ENCODE assay signal across 23 mouse cellular contexts in the genomic region with DNA sequence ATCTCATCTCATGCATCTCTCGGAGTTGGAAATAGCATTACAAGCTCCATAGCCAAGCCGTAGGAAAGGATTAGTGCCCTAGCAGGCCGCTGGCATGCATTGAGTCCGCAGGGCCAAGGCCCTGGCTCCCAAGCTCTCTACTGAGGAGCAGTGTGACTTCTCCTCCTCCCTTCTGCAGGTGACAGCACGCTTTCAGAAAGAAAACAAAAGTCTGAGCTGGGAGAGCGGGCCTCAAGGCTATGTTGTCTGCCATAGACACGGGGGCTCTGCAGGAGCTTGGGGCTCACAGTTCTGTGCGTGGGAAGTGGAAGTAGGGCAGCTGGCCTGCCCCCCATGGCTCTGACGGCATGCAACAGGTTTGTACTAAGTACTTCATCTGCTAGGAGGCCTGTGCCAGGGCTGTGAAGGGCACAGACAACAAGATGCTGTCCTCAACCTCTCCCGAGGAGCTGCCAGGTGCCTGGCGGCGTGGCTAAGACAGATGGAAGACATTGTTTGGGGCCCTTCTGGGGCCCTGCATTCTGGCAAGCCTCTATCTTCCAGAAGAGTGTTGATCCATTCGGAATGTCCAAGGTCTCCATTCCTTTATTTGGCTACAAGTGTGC. TPM values are rescaled to one million over a fixed set of nuclear protein-coding genes. Genes with fewer than 3 reads are reported as not detected.
DNase-seq lines count a peak whose midpoint lies in the region; ATAC-seq and TF ChIP-seq lines count a peak whose summit lies in the region.
"Had no signal": no experiment of that assay in that cellular context is flagged by ENCODE, and none has a peak within 500 bp of the region (broad histone marks: within the 10 kb centered on the region; RNA-seq: fewer than 3 reads in every experiment).

No protein-coding gene starts in this region.

- ATAC-seq in heart, embryonic 14.5 days (ENCODE audit: insufficient number of reproducible peaks, insufficient read depth, low FRiP score, low read depth) = 0 out of 2 replicates have a peak, but pooled peaks have one; percentile 47
- ATAC-seq in midbrain, postnatal 0 days (ENCODE audit: low FRiP score) = no peak
- ATAC-seq in midbrain, embryonic 16.5 days = no peak

- H3K9ac ChIP-seq in heart, embryonic 14.5 days (ENCODE audit: low read length) = no peak overlapping the region
- H3K9ac ChIP-seq in midbrain, postnatal 0 days (replicated peaks; ENCODE audit: low read length, poor library complexity, severe bottlenecking) = no peak overlapping the region
- no peak overlapping the region for H3K9ac ChIP-seq in midbrain, embryonic 16.5 days (ENCODE audit: low read depth, low read length)
- H3K9ac ChIP-seq: heart, embryonic 15.5 days had no signal

- H3K4me1 ChIP-seq in heart, embryonic 14.5 days (ENCODE audit: control insufficient read depth in 2 of 2, insufficient read depth in 2 of 2, low read length in 2 of 2) = peaks cover 0 to 7% of the 10 kb centered on the region in 2 experiments; a peak in 3 of 4 replicates
- H3K4me1 ChIP-seq in midbrain, postnatal 0 days (ENCODE audit: insufficient read depth, low read length) = no peaks in the 10 kb centered on the region
- H3K4me1 ChIP-seq in midbrain, embryonic 16.5 days (ENCODE audit: control insufficient read depth, insufficient read depth, low read length) = 0 out of 2 replicates have a peak, but pooled peaks cover 2% of the 10 kb centered on the region
- H3K4me1 ChIP-seq: megakaryocyte, embryonic 14.5 days had no signal

- H3K9me3 ChIP-seq in heart, embryonic 14.5 days (ENCODE audit: control insufficient read depth, low read length) = no peaks in the 10 kb centered on the region
- no peaks in the 10 kb centered on the region for H3K9me3 ChIP-seq in midbrain, postnatal 0 days (ENCODE audit: low read length)
- H3K9me3 ChIP-seq in midbrain, embryonic 16.5 days (replicated peaks; ENCODE audit: control insufficient read depth, low read length, poor library complexity, severe bottlenecking) = no peaks in the 10 kb centered on the region; the same call in 1 of the 2 replicates
- H3K9me3 ChIP-seq: heart, embryonic 15.5 days had no signal

- no peaks in the 10 kb centered on the region for H3K36me3 ChIP-seq in heart, embryonic 14.5 days (ENCODE audit: control insufficient read depth, insufficient read depth, low read length)
- peaks cover 5% of the 10 kb centered on the region; the same call in 1 of the 2 replicates for H3K36me3 ChIP-seq in midbrain, postnatal 0 days (ENCODE audit: insufficient read depth, low read length)
- peaks cover 5% of the 10 kb centered on the region; the same call in 1 of the 2 replicates for H3K36me3 ChIP-seq in midbrain, embryonic 16.5 days (ENCODE audit: control insufficient read depth, insufficient read depth, low read length)
- H3K36me3 ChIP-seq: heart, embryonic 15.5 days had no signal

- no peak overlapping the region for H3K4me3 ChIP-seq in heart, embryonic 14.5 days (ENCODE audit: control insufficient read depth in 1 of 2, insufficient read depth in 1 of 2, low read depth in 1 of 2, low read length in 2 of 2)
- no peak overlapping the region for H3K4me3 ChIP-seq in midbrain, postnatal 0 days (ENCODE audit: low read depth, low read length)
- no peak overlapping the region for H3K4me3 ChIP-seq in midbrain, embryonic 16.5 days (ENCODE audit: low read depth, low read length)
- H3K4me3 ChIP-seq: heart, embryonic 15.5 days; megakaryocyte, embryonic 14.5 days had no signal

- intact Hi-C loops in heart, postnatal 25 days (cut with DNase I) = no loop called here
- intact Hi-C loops in heart, postnatal 14 days (cut with DNase I) = no loop called here

- DNase-seq in heart, postnatal 25 days (ENCODE audit: low spot score) = no peak
- peak; percentile 69 for DNase-seq in midbrain, postnatal 0 days (ENCODE audit: low spot score)
- DNase-seq in cerebellum, adult 9-11 months = peak; percentile 97
- DNase-seq in layer of hippocampus, postnatal 36 days = peak; percentile 22
- DNase-seq in kidney, adult 9 months = no peak
- no peak for DNase-seq in heart, postnatal 14 days
- DNase-seq: B cell, adult 2 months; kidney, adult 2 months; kidney, postnatal 4 days; retina, postnatal 1 day; thymus, adult 2 months had no signal

- H3K27me3 ChIP-seq in heart, embryonic 14.5 days (ENCODE audit: control insufficient read depth, insufficient read depth, low read length) = no peaks in the 10 kb centered on the region
- no peaks in the 10 kb centered on the region for H3K27me3 ChIP-seq in midbrain, postnatal 0 days (ENCODE audit: insufficient read depth, low read length)
- no peaks in the 10 kb centered on the region for H3K27me3 ChIP-seq in midbrain, embryonic 16.5 days (ENCODE audit: control insufficient read depth, insufficient read depth, low read depth, low read length)
- H3K27me3 ChIP-seq: heart, embryonic 15.5 days; megakaryocyte, embryonic 14.5 days had no signal

- TF ChIP-seq CTCF in midbrain, postnatal 0 days (IDR thresholded peaks at IDR 0.05) = no peak

- no peak overlapping the region for H3K4me2 ChIP-seq in heart, embryonic 14.5 days (ENCODE audit: low read length)
- H3K4me2 ChIP-seq in midbrain, postnatal 0 days (ENCODE audit: low read depth, low read length, poor library complexity, severe bottlenecking) = no peak overlapping the region
- no peak overlapping the region for H3K4me2 ChIP-seq in midbrain, embryonic 16.5 days (ENCODE audit: low read length)
- H3K4me2 ChIP-seq: heart, embryonic 15.5 days had no signal

- no peak overlapping the region for H3K27ac ChIP-seq in heart, embryonic 14.5 days (replicated peaks in 1 of 2; ENCODE audit: control insufficient read depth in 1 of 2, insufficient read depth in 1 of 2, low read depth in 2 of 2, low read length in 2 of 2)
- no peak overlapping the region for H3K27ac ChIP-seq in midbrain, postnatal 0 days (ENCODE audit: low read depth, low read length)
- H3K27ac ChIP-seq in midbrain, embryonic 16.5 days (ENCODE audit: low read length) = no peak overlapping the region
- H3K27ac ChIP-seq: heart, embryonic 15.5 days had no signal

- 55% methylated on average over 13 of the region's 13 CpGs for WGBS in heart, embryonic 14.5 days
- 53% methylated on average over 13 of the region's 13 CpGs for WGBS in midbrain, postnatal 0 days
- 65% methylated on average over 13 of the region's 13 CpGs for WGBS in midbrain, embryonic 16.5 days

RNA-seq across cellular contexts. Expression of a gene that starts 42.7 kb away (rescaled TPM):
- polyA plus RNA-seq in heart, embryonic 14.5 days (2014; fragmentation: Nextera tagmentation; extraction: Ambion mirVana) = not detected in 2 replicates
- total RNA-seq in heart, postnatal 25 days (2021) = not detected
- not detected in 2 replicates for total RNA-seq in midbrain, postnatal 0 days (2014; rRNA removed)
- polyA plus RNA-seq in midbrain, postnatal 0 days (2015; fragmentation: Nextera tagmentation; extraction: Ambion mirVana) = 0.23 TPM in 1 of 2 replicates, not detected in the other
- polyA plus RNA-seq in midbrain, embryonic 16.5 days (2015; fragmentation: Nextera tagmentation; extraction: Ambion mirVana) = 0.26 TPM in 1 of 2 replicates, not detected in the other
- total RNA-seq in layer of hippocampus, postnatal 36 days (2021) = under 1 TPM in 1 of 2 experiments, not detected in 1; 0.50 TPM
- not detected for total RNA-seq in heart, postnatal 14 days (2021)
- total RNA-seq: adrenal gland, postnatal 4 days; granulocyte monocyte progenitor cell, adult 5-6 weeks; liver, adult 2 months; neutrophil, adult 5-6 weeks had no signal
- polyA plus RNA-seq: embryonic facial prominence, embryonic 11.5 days; heart, embryonic 15.5 days; kidney, adult 2 months; liver, adult 2 months; lung, embryonic 16.5 days; small intestine, adult 2 months; stomach, embryonic 14.5 days; thymus, adult 2 months had no signal

Comparison
In these comparisons a context has a peak if more than half of its experiments do, and no peak if none do; other contexts are left out.
1. DNase-seq: peak in midbrain, postnatal 0 days (single experiment), cerebellum, adult 9-11 months (single experiment) and layer of hippocampus, postnatal 36 days (2 of 2); none in heart, postnatal 25 days (single experiment), kidney, adult 9 months (single experiment) and heart, postnatal 14 days (0 of 2).